ENCODE assay signal across 24 mouse cellular contexts in the genomic region with DNA sequence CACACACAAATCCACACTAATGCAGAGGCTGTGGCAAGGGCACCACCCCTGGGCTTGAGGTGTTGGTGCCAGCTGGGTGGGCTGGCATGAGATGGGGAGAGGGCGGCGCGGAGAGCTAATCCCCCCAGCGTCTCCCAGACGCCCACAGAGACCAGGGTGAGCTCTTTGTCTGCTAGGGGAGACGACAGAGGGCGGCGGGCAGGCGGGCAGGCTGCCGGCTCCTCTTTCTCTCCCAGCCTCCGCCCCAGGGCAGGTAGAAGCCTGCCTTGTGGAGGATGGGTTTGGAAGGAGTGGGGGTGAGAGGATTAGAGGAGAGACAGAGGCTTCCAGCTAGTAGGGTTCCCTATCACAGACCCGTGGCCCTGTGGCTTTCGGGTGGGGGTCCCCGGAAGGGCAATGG. TPM values are rescaled to one million over a fixed set of nuclear protein-coding genes. Genes with fewer than 3 reads are reported as not detected.
DNase-seq lines count a peak whose midpoint lies in the region; ATAC-seq and TF ChIP-seq lines count a peak whose summit lies in the region.
"Had no signal": no experiment of that assay in that cellular context is flagged by ENCODE, and none has a peak within 500 bp of the region (broad histone marks: within the 10 kb centered on the region; RNA-seq: fewer than 3 reads in every experiment).

No protein-coding gene starts in this region.

- no peak for TF ChIP-seq CTCF in brain, embryonic 14.5 days (IDR thresholded peaks at IDR 0.05; ENCODE audit: borderline replicate concordance, extremely low read depth, insufficient read depth, insufficient read length)

- DNase-seq in midbrain, embryonic 11.5 days (ENCODE audit: low spot score, missing footprints), result no peak
- peak; percentile 45 for DNase-seq in brain, embryonic 14.5 days (ENCODE audit: low read depth)
- no peak for DNase-seq in limb, embryonic 10.5 days (ENCODE audit: low spot score)
- no peak for DNase-seq in left cerebral cortex, adult 8-10 months (ENCODE audit: low spot score in 2 of 2)
- DNase-seq: adrenal gland, postnatal 25 days; cerebellum, adult 18-20 months; cerebellum, postnatal 25 days; embryo, embryonic 11 days; gastrocnemius, postnatal 25 days; heart, adult 2 months; heart, postnatal 36 days; kidney, adult 18-20 months; liver, embryonic 13.5 days; thymus, postnatal 4 days had no signal

- 0 out of 2 replicates have a peak, but pooled peaks cover 4% of the 10 kb centered on the region for H3K9me3 ChIP-seq in forebrain, embryonic 12.5 days
- H3K9me3 ChIP-seq in forebrain, embryonic 15.5 days, result no peaks in the 10 kb centered on the region
- no peaks in the 10 kb centered on the region for H3K9me3 ChIP-seq in midbrain, embryonic 11.5 days (ENCODE audit: control insufficient read depth, low read length)
- H3K9me3 ChIP-seq in midbrain, embryonic 15.5 days, result no peaks in the 10 kb centered on the region
- H3K9me3 ChIP-seq in limb, embryonic 10.5 days (replicated peaks), result 0 out of 2 replicates have a peak, but pooled peaks cover 4% of the 10 kb centered on the region
- H3K9me3 ChIP-seq: liver, embryonic 13.5 days; lung, embryonic 15.5 days had no signal

- H3K27me3 ChIP-seq in forebrain, embryonic 12.5 days, result peaks cover 14% of the 10 kb centered on the region; the same call in 1 of the 2 replicates
- H3K27me3 ChIP-seq in forebrain, embryonic 15.5 days, result no peaks in the 10 kb centered on the region
- no peaks in the 10 kb centered on the region for H3K27me3 ChIP-seq in midbrain, embryonic 11.5 days (ENCODE audit: control insufficient read depth, insufficient read depth, low read length)
- 0 out of 2 replicates have a peak, but pooled peaks cover 2% of the 10 kb centered on the region for H3K27me3 ChIP-seq in midbrain, embryonic 15.5 days (replicated peaks)
- peaks cover 15% of the 10 kb centered on the region for H3K27me3 ChIP-seq in limb, embryonic 10.5 days (ENCODE audit: low read depth, poor library complexity, severe bottlenecking)
- H3K27me3 ChIP-seq: liver, embryonic 13.5 days; lung, embryonic 15.5 days had no signal

- no peak overlapping the region for H3K27ac ChIP-seq in forebrain, embryonic 12.5 days
- no peak overlapping the region for H3K27ac ChIP-seq in forebrain, embryonic 15.5 days (replicated peaks)
- H3K27ac ChIP-seq in midbrain, embryonic 11.5 days (ENCODE audit: low read depth, low read length), result no peak overlapping the region
- H3K27ac ChIP-seq in midbrain, embryonic 15.5 days, result no peak overlapping the region
- H3K27ac ChIP-seq in limb, embryonic 10.5 days, result peak overlapping the region; percentile 33; the same call in 1 of the 2 replicates
- H3K27ac ChIP-seq: heart, adult 2 months; kidney, postnatal 0 days; liver, embryonic 13.5 days; lung, embryonic 15.5 days; macrophage had no signal

- H3K4me2 ChIP-seq in forebrain, embryonic 12.5 days, result no peak overlapping the region
- H3K4me2 ChIP-seq in forebrain, embryonic 15.5 days (replicated peaks), result no peak overlapping the region
- no peak overlapping the region for H3K4me2 ChIP-seq in midbrain, embryonic 11.5 days
- H3K4me2 ChIP-seq in midbrain, embryonic 15.5 days, result no peak overlapping the region
- H3K4me2 ChIP-seq: liver, embryonic 13.5 days; lung, embryonic 15.5 days had no signal

- peak overlapping the region; percentile 12; the same call in 1 of the 2 replicates for H3K9ac ChIP-seq in forebrain, embryonic 12.5 days
- no peak overlapping the region for H3K9ac ChIP-seq in forebrain, embryonic 15.5 days (replicated peaks)
- 0 out of 2 replicates have a peak overlapping the region, but pooled peaks have one; percentile 2 for H3K9ac ChIP-seq in midbrain, embryonic 11.5 days (ENCODE audit: low read length)
- no peak overlapping the region for H3K9ac ChIP-seq in midbrain, embryonic 15.5 days
- H3K9ac ChIP-seq: liver, embryonic 13.5 days; lung, embryonic 15.5 days had no signal

- H3K4me1 ChIP-seq in forebrain, embryonic 12.5 days, result peaks cover 9% of the 10 kb centered on the region
- 0 out of 2 replicates have a peak, but pooled peaks cover 3% of the 10 kb centered on the region for H3K4me1 ChIP-seq in forebrain, embryonic 15.5 days
- no peaks in the 10 kb centered on the region for H3K4me1 ChIP-seq in midbrain, embryonic 11.5 days (ENCODE audit: control insufficient read depth, insufficient read depth, low read length)
- peaks cover 5% of the 10 kb centered on the region for H3K4me1 ChIP-seq in midbrain, embryonic 15.5 days
- peaks cover 19% of the 10 kb centered on the region for H3K4me1 ChIP-seq in limb, embryonic 10.5 days

- H3K36me3 ChIP-seq in forebrain, embryonic 12.5 days (replicated peaks), result no peaks in the 10 kb centered on the region
- H3K36me3 ChIP-seq in forebrain, embryonic 15.5 days, result no peaks in the 10 kb centered on the region
- H3K36me3 ChIP-seq in midbrain, embryonic 11.5 days (ENCODE audit: control insufficient read depth, insufficient read depth, low read length), result no peaks in the 10 kb centered on the region
- H3K36me3 ChIP-seq in midbrain, embryonic 15.5 days (replicated peaks), result no peaks in the 10 kb centered on the region
- no peaks in the 10 kb centered on the region; the same call in 1 of the 2 replicates for H3K36me3 ChIP-seq in limb, embryonic 10.5 days
- H3K36me3 ChIP-seq: liver, embryonic 13.5 days; lung, embryonic 15.5 days had no signal

- no peak for TF ChIP-seq POLR2A in brain, embryonic 14.5 days (IDR thresholded peaks at IDR 0.05; ENCODE audit: borderline replicate concordance, extremely low read depth, insufficient read depth, insufficient read length, poor library complexity, severe bottlenecking)

- no peak overlapping the region for H3K4me3 ChIP-seq in forebrain, embryonic 12.5 days (replicated peaks)
- no peak overlapping the region for H3K4me3 ChIP-seq in forebrain, embryonic 15.5 days
- H3K4me3 ChIP-seq in midbrain, embryonic 11.5 days (ENCODE audit: low read depth, low read length), result no peak overlapping the region
- no peak overlapping the region for H3K4me3 ChIP-seq in midbrain, embryonic 15.5 days
- H3K4me3 ChIP-seq in limb, embryonic 10.5 days, result no peak overlapping the region
- H3K4me3 ChIP-seq: heart, adult 2 months; liver, embryonic 13.5 days; lung, embryonic 15.5 days had no signal

- WGBS in forebrain, embryonic 12.5 days, result 22% methylated on average over 14 of the region's 14 CpGs
- WGBS in forebrain, embryonic 15.5 days, result 18% methylated on average over 14 of the region's 14 CpGs
- WGBS in midbrain, embryonic 11.5 days, result 24% methylated on average over 14 of the region's 14 CpGs
- WGBS in midbrain, embryonic 15.5 days, result 32% methylated on average over 14 of the region's 14 CpGs
- 63% methylated on average over 14 of the region's 14 CpGs for WGBS in limb, embryonic 10.5 days

- ATAC-seq in forebrain, embryonic 12.5 days (ENCODE audit: low FRiP score), result no peak
- no peak for ATAC-seq in forebrain, embryonic 15.5 days (replicated peaks)
- no peak for ATAC-seq in midbrain, embryonic 11.5 days (ENCODE audit: low FRiP score)
- ATAC-seq in midbrain, embryonic 15.5 days (replicated peaks), result no peak
- ATAC-seq in monocyte, adult 5-6 weeks (replicated peaks; ENCODE audit: insufficient number of reproducible peaks, low FRiP score, low TSS enrichment, poor library complexity, severe bottlenecking), result no peak
- ATAC-seq: CD4-positive, CD25-positive, alpha-beta regulatory T cell, adult 4 months had no signal

RNA-seq across cellular contexts. Expression of gene Tac4, which starts 14.3 kb away (rescaled TPM):
- polyA plus RNA-seq in forebrain, embryonic 12.5 days (2016; fragmentation: Nextera tagmentation; extraction: Ambion mirVana), result 0.20 TPM in 1 of 2 replicates, not detected in the other
- not detected in 2 replicates for polyA plus RNA-seq in forebrain, embryonic 15.5 days (2015; fragmentation: Nextera tagmentation; extraction: Ambion mirVana)
- not detected in 2 replicates for polyA plus RNA-seq in midbrain, embryonic 11.5 days (2014; fragmentation: Nextera tagmentation; extraction: Ambion mirVana)
- not detected in 2 replicates for polyA plus RNA-seq in midbrain, embryonic 15.5 days (2015; fragmentation: Nextera tagmentation; extraction: Ambion mirVana)
- not detected in 2 replicates for polyA plus RNA-seq in brain, embryonic 14.5 days (2012; rRNA removed)
- polyA plus RNA-seq in limb, embryonic 10.5 days (2016; fragmentation: Nextera tagmentation; extraction: Ambion mirVana), result not detected in 2 replicates
- total RNA-seq in left cerebral cortex, adult 8-10 months (2022), result not detected
- total RNA-seq in monocyte, adult 5-6 weeks (2017), result 0.87 TPM in 1 of 3 replicates, not detected in the others
- total RNA-seq: adrenal gland, postnatal 25 days; heart, adult 2 months; heart, postnatal 36 days; left cerebral cortex, adult 18-20 months had no signal
- polyA plus RNA-seq: CD4-positive, CD25-positive, alpha-beta regulatory T cell, adult 4 months; heart, embryonic 14.5 days; liver, embryonic 13.5 days; lung, embryonic 15.5 days; macrophage had no signal

Comparison
In these comparisons a context has a peak if more than half of its experiments do, and no peak if none do; other contexts are left out.
1. H3K9ac ChIP-seq: peak in forebrain, embryonic 12.5 days (single experiment) and midbrain, embryonic 11.5 days (single experiment); none in forebrain, embryonic 15.5 days (single experiment) and midbrain, embryonic 15.5 days (single experiment).